Mouse (Mus musculus): ENCODE results near the gene A630095N17Rik. TPM values are rescaled to one million over a fixed set of nuclear protein-coding genes. Genes with fewer than 3 reads are reported as not detected.
A peak's percentile ranks its signal among the peaks of the same experiment; 100 is the strongest.

A630095N17Rik gene
- polyA plus RNA-seq, 1 experiment: not detected

DNA sequence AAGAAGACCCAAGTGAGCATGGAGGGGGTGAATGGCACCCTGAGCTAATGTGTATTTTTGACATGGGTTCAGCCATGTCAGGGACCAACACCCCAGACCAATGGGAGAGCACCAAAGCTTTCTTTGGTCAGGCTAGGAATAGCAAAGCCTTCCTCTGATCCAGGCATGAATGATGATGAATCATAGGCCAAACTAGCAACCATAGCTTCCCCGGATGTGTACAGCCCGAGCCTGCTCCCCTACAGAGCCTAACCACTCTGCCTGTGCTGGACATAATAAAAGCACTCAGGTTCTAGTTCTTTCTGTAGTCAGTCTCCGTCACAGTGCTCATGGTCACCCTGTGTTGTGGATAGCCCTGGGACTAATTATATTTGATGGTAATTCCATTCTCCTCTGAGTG, 10.4 kb downstream of the A630095N17Rik start:
- no peak for DNase-seq (ENCODE audit: low read depth)
- TF ChIP-seq POLR2A (IDR thresholded peaks at IDR 0.05; ENCODE audit: borderline replicate concordance, extremely low read depth, insufficient read depth, insufficient read length, poor library complexity, severe bottlenecking) (no peak), CTCF (IDR thresholded peaks at IDR 0.05; ENCODE audit: borderline replicate concordance, extremely low read depth, insufficient read depth, insufficient read length) (no peak)

DNA sequence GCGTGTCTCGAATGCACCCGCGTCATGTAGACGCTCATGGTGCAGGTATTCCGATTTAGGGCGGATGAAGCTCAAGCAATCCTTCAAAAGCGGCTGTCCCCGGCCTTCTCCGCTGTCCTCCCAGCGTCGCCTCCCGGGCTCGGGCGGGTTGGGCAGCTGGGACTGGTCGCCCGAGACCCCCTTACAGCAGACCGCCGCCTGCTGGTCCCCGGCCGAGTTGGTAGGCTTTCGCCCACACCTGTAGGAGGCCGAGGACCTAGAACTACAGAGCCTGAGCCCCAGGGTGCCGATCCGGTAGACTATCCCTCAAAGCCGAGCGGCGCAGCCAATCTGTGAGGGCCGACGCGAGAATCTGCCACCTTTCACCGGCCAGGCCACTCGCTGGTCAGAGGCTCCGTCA, 12.4 kb downstream of the A630095N17Rik start, which contains the start of gene Tuba4a:
TSS of gene Tuba4a (minus strand) at position 335 of the 400 bp plus-strand sequence.
- peak; percentile 30; the same call in 1 of the 2 replicates for TF ChIP-seq CTCF (IDR thresholded peaks at IDR 0.05; ENCODE audit: borderline replicate concordance, extremely low read depth, insufficient read depth, insufficient read length)
- TF ChIP-seq POLR2A (IDR thresholded peaks at IDR 0.05; ENCODE audit: borderline replicate concordance, extremely low read depth, insufficient read depth, insufficient read length, poor library complexity, severe bottlenecking): no peak
- DNase-seq (ENCODE audit: low read depth): peak; percentile 39

DNA sequence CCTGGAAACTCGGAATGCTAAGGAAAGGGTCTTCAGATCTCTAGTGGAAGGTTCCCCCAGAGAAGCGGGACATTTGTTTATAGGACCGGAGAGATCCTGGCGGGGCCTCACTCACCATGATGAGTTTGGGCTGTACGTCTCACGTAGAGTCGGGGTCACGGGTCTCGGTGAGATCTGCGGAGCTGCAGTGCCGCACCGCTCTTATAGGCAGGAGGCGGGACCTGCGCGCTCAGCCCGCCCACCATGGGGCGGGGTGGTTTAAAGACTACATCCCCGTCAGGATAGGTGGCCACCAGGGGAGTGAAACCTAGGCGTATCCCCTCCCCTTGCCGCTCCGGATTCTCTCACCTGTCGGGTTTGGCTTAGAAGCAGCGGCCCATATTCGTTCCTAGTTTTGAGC, 12.8 kb downstream of the A630095N17Rik start:
- peak; percentile 81 for DNase-seq (ENCODE audit: low read depth)
- TF ChIP-seq POLR2A (IDR thresholded peaks at IDR 0.05; ENCODE audit: borderline replicate concordance, extremely low read depth, insufficient read depth, insufficient read length, poor library complexity, severe bottlenecking) (no peak), CTCF (IDR thresholded peaks at IDR 0.05; ENCODE audit: borderline replicate concordance, extremely low read depth, insufficient read depth, insufficient read length) (no peak; the same call in 1 of the 2 replicates)

GRCm38 (mm10) chr1:75218227-75219001, 13.5 kb downstream of the A630095N17Rik start:
- DNase-seq (ENCODE audit: low read depth): peak; percentile 76
- TF ChIP-seq CTCF (IDR thresholded peaks at IDR 0.05; ENCODE audit: borderline replicate concordance, extremely low read depth, insufficient read depth, insufficient read length) (no peak), POLR2A (IDR thresholded peaks at IDR 0.05; ENCODE audit: borderline replicate concordance, extremely low read depth, insufficient read depth, insufficient read length, poor library complexity, severe bottlenecking) (no peak)

DNA sequence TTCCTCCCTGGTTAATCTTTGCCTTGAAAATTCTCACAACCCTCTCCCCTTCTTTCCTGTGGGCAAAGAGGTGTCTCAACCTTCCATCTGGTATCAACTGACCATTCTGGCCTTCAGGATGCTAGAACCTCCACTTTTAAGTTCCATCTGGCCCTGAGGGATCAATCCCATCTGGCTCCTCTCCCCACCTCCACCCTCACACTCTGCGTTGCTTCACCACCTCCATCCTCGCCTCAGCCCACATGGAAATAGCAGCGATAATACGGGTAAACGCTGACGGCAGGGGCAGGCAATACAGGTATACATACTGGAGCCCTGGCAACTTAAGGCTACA, 14.0 kb downstream of the A630095N17Rik start:
- peak; percentile 21 for DNase-seq (ENCODE audit: low read depth)
- no peak for TF ChIP-seq POLR2A (IDR thresholded peaks at IDR 0.05; ENCODE audit: borderline replicate concordance, extremely low read depth, insufficient read depth, insufficient read length, poor library complexity, severe bottlenecking)
- TF ChIP-seq CTCF (IDR thresholded peaks at IDR 0.05; ENCODE audit: borderline replicate concordance, extremely low read depth, insufficient read depth, insufficient read length): no peak

DNA sequence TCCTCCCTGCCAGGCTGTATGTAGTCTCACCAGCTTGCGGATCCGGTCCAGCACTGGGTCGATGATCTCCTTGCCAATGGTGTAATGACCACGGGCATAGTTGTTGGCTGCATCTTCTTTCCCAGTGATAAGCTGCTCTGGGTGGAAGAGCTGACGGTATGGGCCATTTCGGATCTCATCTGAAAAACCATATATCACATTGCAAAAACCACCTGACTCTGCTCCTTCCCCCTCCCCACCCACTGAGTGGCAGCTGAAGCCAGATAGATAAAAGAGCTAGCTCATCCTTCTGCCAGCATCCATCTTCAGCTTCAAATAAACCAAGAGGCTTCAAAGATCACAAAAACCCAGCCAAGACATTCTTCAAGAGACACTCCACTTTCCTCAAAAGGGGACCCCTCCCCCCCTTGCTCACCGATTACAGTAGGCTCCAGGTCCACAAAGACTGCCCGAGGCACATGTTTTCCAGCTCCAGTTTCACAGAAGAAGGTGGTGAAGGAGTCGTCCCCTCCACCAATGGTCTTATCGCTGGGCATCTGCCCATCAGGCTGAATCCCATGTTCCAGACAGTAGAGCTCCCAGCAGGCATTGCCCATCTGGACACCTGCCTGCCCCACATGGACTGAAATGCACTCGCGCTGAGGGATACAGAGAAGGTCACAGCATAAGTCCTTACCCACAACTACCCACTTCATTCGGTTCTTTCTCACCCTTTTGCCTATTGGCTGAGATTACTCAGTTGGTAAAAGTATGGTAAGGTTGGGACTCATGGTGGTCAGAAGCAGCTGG, 14.9 kb downstream of the A630095N17Rik start:
- no peak for TF ChIP-seq POLR2A (IDR thresholded peaks at IDR 0.05; ENCODE audit: borderline replicate concordance, extremely low read depth, insufficient read depth, insufficient read length, poor library complexity, severe bottlenecking)
- no peak for TF ChIP-seq CTCF (IDR thresholded peaks at IDR 0.05; ENCODE audit: borderline replicate concordance, extremely low read depth, insufficient read depth, insufficient read length)
- DNase-seq (ENCODE audit: low read depth): no peak

DNA sequence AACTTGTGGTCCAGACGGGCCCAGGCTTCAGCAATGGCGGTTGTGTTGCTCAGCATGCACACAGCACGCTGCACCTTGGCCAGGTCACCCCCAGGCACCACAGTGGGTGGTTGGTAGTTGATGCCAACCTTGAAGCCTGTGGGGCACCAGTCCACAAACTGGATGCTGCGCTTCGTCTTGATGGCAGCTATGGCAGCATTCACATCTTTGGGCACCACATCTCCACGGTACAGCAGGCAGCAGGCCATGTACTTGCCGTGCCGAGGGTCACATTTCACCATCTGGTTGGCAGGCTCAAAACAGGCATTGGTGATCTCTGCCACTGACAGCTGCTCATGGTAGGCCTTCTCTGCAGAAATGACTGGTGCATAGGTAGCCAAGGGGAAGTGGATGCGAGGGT, 16.1 kb downstream of the A630095N17Rik start:
- DNase-seq (ENCODE audit: low read depth): no peak
- TF ChIP-seq CTCF (IDR thresholded peaks at IDR 0.05; ENCODE audit: borderline replicate concordance, extremely low read depth, insufficient read depth, insufficient read length) (no peak), POLR2A (IDR thresholded peaks at IDR 0.05; ENCODE audit: borderline replicate concordance, extremely low read depth, insufficient read depth, insufficient read length, poor library complexity, severe bottlenecking) (no peak)

- TF ChIP-seq CTCF (IDR thresholded peaks at IDR 0.05; ENCODE audit: borderline replicate concordance, extremely low read depth, insufficient read depth, insufficient read length) (no peak), POLR2A (IDR thresholded peaks at IDR 0.05; ENCODE audit: borderline replicate concordance, extremely low read depth, insufficient read depth, insufficient read length, poor library complexity, severe bottlenecking) (no peak)
- no peak for DNase-seq (ENCODE audit: low read depth)
Observed at GRCm38 (mm10) chr1:75214886-75215285, 17.0 kb downstream of the A630095N17Rik start.

GRCm38 (mm10) chr1:75214442-75214841, 17.5 kb downstream of the A630095N17Rik start:
- TF ChIP-seq POLR2A (IDR thresholded peaks at IDR 0.05; ENCODE audit: borderline replicate concordance, extremely low read depth, insufficient read depth, insufficient read length, poor library complexity, severe bottlenecking) (no peak), CTCF (IDR thresholded peaks at IDR 0.05; ENCODE audit: borderline replicate concordance, extremely low read depth, insufficient read depth, insufficient read length) (no peak)
- DNase-seq (ENCODE audit: low read depth): no peak

DNA sequence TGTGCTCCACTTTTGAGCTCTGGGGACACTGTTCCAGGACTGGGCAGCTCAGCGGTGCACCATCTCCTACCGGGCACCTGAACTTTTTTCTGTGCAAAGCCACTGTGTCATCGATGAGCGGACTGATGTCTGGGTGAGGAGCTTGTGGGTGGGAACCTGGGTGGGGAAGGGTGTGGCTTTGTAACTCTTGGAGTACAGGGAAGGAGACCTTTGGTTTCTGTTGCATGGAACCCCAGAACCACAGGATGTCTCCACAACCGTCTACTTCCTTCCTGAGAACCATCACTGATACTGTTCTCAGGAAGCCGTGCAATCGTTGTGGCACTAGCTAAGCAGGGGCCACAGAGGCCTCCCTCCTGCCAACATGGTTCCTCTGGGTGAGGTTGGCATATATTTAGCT, 18.8 kb downstream of the A630095N17Rik start:
- DNase-seq (ENCODE audit: low read depth): no peak
- TF ChIP-seq CTCF (IDR thresholded peaks at IDR 0.05; ENCODE audit: borderline replicate concordance, extremely low read depth, insufficient read depth, insufficient read length) (no peak), POLR2A (IDR thresholded peaks at IDR 0.05; ENCODE audit: borderline replicate concordance, extremely low read depth, insufficient read depth, insufficient read length, poor library complexity, severe bottlenecking) (no peak)

DNA sequence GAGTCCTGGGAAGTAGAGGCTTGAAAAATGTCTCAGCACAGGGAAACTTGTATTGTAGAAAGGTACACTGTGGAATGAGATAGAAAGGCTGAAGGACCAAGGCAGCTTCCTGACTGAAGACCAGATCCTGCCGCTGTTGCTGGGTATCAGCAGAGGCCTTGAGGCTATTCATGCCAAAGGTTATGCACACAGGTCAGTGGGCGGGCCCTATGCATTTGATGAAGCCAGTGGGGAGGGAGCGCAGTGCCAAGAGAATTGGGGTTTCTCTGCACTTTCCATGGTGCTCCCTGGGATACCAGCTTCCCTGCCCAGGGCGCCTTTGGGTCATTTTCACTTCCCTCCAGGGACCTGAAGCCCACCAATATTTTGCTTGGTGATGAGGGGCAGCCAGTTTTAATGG, 19.4 kb downstream of the A630095N17Rik start:
- no peak for TF ChIP-seq CTCF (IDR thresholded peaks at IDR 0.05; ENCODE audit: borderline replicate concordance, extremely low read depth, insufficient read depth, insufficient read length)
- TF ChIP-seq POLR2A (IDR thresholded peaks at IDR 0.05; ENCODE audit: borderline replicate concordance, extremely low read depth, insufficient read depth, insufficient read length, poor library complexity, severe bottlenecking): no peak

More for the DNA sequence above, 19.4 kb downstream of the A630095N17Rik start:
- no peak for DNase-seq (ENCODE audit: low read depth)
